In genomic region chr1:152817794-152818193, GRCm38 (mm10) we compare ENCODE assay signal across 8 mouse cellular contexts. TPM values are rescaled to one million over a fixed set of nuclear protein-coding genes. Genes with fewer than 3 reads are reported as not detected.
DNase-seq lines count a peak whose midpoint lies in the region; ATAC-seq and TF ChIP-seq lines count a peak whose summit lies in the region.

No protein-coding gene starts in this region.

- H3K9me3 ChIP-seq in forebrain, embryonic 16.5 days (ENCODE audit: control insufficient read depth, low read length) = peaks cover 3% of the 10 kb centered on the region; the same call in 1 of the 2 replicates
- H3K9me3 ChIP-seq in hindbrain, embryonic 10.5 days = peaks cover 4% of the 10 kb centered on the region; the same call in 1 of the 2 replicates
- H3K9me3 ChIP-seq in lung, postnatal 0 days (ENCODE audit: low read length) = no peaks in the 10 kb centered on the region

- 0 out of 2 replicates have a peak, but pooled peaks have one; percentile 13 for ATAC-seq in forebrain, embryonic 16.5 days
- ATAC-seq in lung, postnatal 0 days = peak; percentile 23; the same call in 1 of the 2 replicates

- H3K27ac ChIP-seq in forebrain, embryonic 16.5 days (ENCODE audit: low read length) = peak overlapping the region; percentile 86
- peak overlapping the region; percentile 87 for H3K27ac ChIP-seq in hindbrain, embryonic 10.5 days
- no peak overlapping the region for H3K27ac ChIP-seq in lung, postnatal 0 days (ENCODE audit: low read length)

- no peak overlapping the region for H3K4me2 ChIP-seq in forebrain, embryonic 16.5 days (ENCODE audit: low read length)
- no peak overlapping the region for H3K4me2 ChIP-seq in lung, postnatal 0 days (replicated peaks; ENCODE audit: low read depth, low read length)

- TF ChIP-seq CTCF in lung, postnatal 0 days (IDR thresholded peaks at IDR 0.05) = no peak

- H3K27me3 ChIP-seq in forebrain, embryonic 16.5 days (replicated peaks; ENCODE audit: control insufficient read depth, insufficient read depth, low read length) = no peaks in the 10 kb centered on the region
- no peaks in the 10 kb centered on the region for H3K27me3 ChIP-seq in hindbrain, embryonic 10.5 days (ENCODE audit: insufficient read depth, poor library complexity, severe bottlenecking)
- no peaks in the 10 kb centered on the region for H3K27me3 ChIP-seq in lung, postnatal 0 days (replicated peaks; ENCODE audit: insufficient read depth, low read length)

- peaks cover 37% of the 10 kb centered on the region for H3K4me1 ChIP-seq in forebrain, embryonic 16.5 days (replicated peaks; ENCODE audit: control insufficient read depth, insufficient read depth, low read length)
- H3K4me1 ChIP-seq in hindbrain, embryonic 10.5 days (replicated peaks) = peaks cover 58% of the 10 kb centered on the region
- H3K4me1 ChIP-seq in lung, postnatal 0 days (ENCODE audit: insufficient read depth, low read depth, low read length) = no peaks in the 10 kb centered on the region

- intact Hi-C loops in left cerebral cortex, postnatal 4 days (cut with DNase I) = loop anchor here (5.0 kb wide), 1 partner anchor 575 kb away; no protein-coding TSS in a partner anchor

- TF ChIP-seq EP300 in lung, postnatal 0 days (IDR thresholded peaks at IDR 0.05) = no peak

- H3K36me3 ChIP-seq in forebrain, embryonic 16.5 days (ENCODE audit: control insufficient read depth, insufficient read depth) = no peaks in the 10 kb centered on the region
- H3K36me3 ChIP-seq in hindbrain, embryonic 10.5 days = peaks cover 3% of the 10 kb centered on the region; the same call in 1 of the 2 replicates
- no peaks in the 10 kb centered on the region for H3K36me3 ChIP-seq in lung, postnatal 0 days (ENCODE audit: insufficient read depth, low read length)

- no peak overlapping the region for H3K9ac ChIP-seq in forebrain, embryonic 16.5 days (replicated peaks; ENCODE audit: low read depth, low read length)
- no peak overlapping the region for H3K9ac ChIP-seq in lung, postnatal 0 days (replicated peaks; ENCODE audit: low read depth)

- WGBS in forebrain, embryonic 16.5 days = 35% methylated on average over 10 of the region's 10 CpGs
- WGBS in hindbrain, embryonic 10.5 days = 21% methylated on average over 10 of the region's 10 CpGs
- 43% methylated on average over 10 of the region's 10 CpGs for WGBS in lung, postnatal 0 days

- DNase-seq in left cerebral cortex, postnatal 4 days = peak; percentile 38
- DNase-seq in left cerebral cortex, adult 8-10 months (ENCODE audit: low spot score in 2 of 2) = no peak
- peak; percentile 42 for DNase-seq in hindbrain, embryonic 10.5 days (ENCODE audit: low spot score)
- DNase-seq in lung, postnatal 0 days (ENCODE audit: low spot score) = no peak
- DNase-seq in spleen, postnatal 14 days (ENCODE audit: low spot score in 2 of 2) = peak; percentile 32 to 54
- no peak for DNase-seq in thymus, postnatal 36 days
- DNase-seq in right cerebral cortex, postnatal 36 days (ENCODE audit: low spot score in 2 of 2) = no peak

- H3K4me3 ChIP-seq in forebrain, embryonic 16.5 days (replicated peaks; ENCODE audit: low read length) = no peak overlapping the region
- no peak overlapping the region for H3K4me3 ChIP-seq in hindbrain, embryonic 10.5 days
- H3K4me3 ChIP-seq in lung, postnatal 0 days (ENCODE audit: low read depth, low read length) = no peak overlapping the region

RNA-seq across cellular contexts. Expression of gene Ncf2, which starts 17.8 kb away (rescaled TPM):
- total RNA-seq in left cerebral cortex, postnatal 4 days (2021) = 1 to 10 TPM; 1.9 to 2.2 TPM
- 10 to 100 TPM in 1 of 4 experiments, 1 to 10 TPM in 3; 3.7 to 10.2 (median 6.4) TPM for total RNA-seq in left cerebral cortex, adult 8-10 months (2022)
- polyA plus RNA-seq in forebrain, embryonic 16.5 days (2015; fragmentation: Nextera tagmentation; extraction: Ambion mirVana) = 2.2 and 3.1 TPM in 2 replicates
- 2.5 and 4.2 TPM in 2 replicates for polyA plus RNA-seq in hindbrain, embryonic 10.5 days (2016; fragmentation: Nextera tagmentation; extraction: Ambion mirVana)
- 9.6 and 12.0 TPM in 2 replicates for polyA plus RNA-seq in lung, postnatal 0 days (2015; fragmentation: Nextera tagmentation; extraction: Ambion mirVana)

RNA-seq across cellular contexts. Expression of gene Arpc5, which starts 51.5 kb away (rescaled TPM):
- total RNA-seq in left cerebral cortex, postnatal 4 days (2021) = 100 to 1,000 TPM; 244 to 271 TPM
- total RNA-seq in left cerebral cortex, adult 8-10 months (2022) = 10 to 100 TPM; 70.5 to 87.7 (median 83.5) TPM
- 415 and 448 TPM in 2 replicates for polyA plus RNA-seq in forebrain, embryonic 16.5 days (2015; fragmentation: Nextera tagmentation; extraction: Ambion mirVana)
- 231 and 256 TPM in 2 replicates for polyA plus RNA-seq in hindbrain, embryonic 10.5 days (2016; fragmentation: Nextera tagmentation; extraction: Ambion mirVana)
- polyA plus RNA-seq in lung, postnatal 0 days (2015; fragmentation: Nextera tagmentation; extraction: Ambion mirVana) = 376 and 377 TPM in 2 replicates

RNA-seq across cellular contexts. Expression of gene Rgl1, which starts 51.6 kb away (rescaled TPM):
- 10 to 100 TPM; 45.6 to 55.2 TPM for total RNA-seq in left cerebral cortex, postnatal 4 days (2021)
- 100 to 1,000 TPM; 100 to 110 (median 103) TPM for total RNA-seq in left cerebral cortex, adult 8-10 months (2022)
- 23.6 and 25.5 TPM in 2 replicates for polyA plus RNA-seq in forebrain, embryonic 16.5 days (2015; fragmentation: Nextera tagmentation; extraction: Ambion mirVana)
- 27.1 and 28.9 TPM in 2 replicates for polyA plus RNA-seq in hindbrain, embryonic 10.5 days (2016; fragmentation: Nextera tagmentation; extraction: Ambion mirVana)
- 33.2 and 44.4 TPM in 2 replicates for polyA plus RNA-seq in lung, postnatal 0 days (2015; fragmentation: Nextera tagmentation; extraction: Ambion mirVana)

Comparison
In these comparisons a context has a peak if more than half of its experiments do, and no peak if none do; other contexts are left out.
1. DNase-seq: peak in left cerebral cortex, postnatal 4 days (single experiment), hindbrain, embryonic 10.5 days (single experiment) and spleen, postnatal 14 days (2 of 2); none in left cerebral cortex, adult 8-10 months (0 of 2), lung, postnatal 0 days (single experiment), thymus, postnatal 36 days (0 of 2) and right cerebral cortex, postnatal 36 days (0 of 2).